Mouse (Mus musculus) bone marrow, adult 2 months (tissue): ENCODE measurements around the gene Hal. TPM values are rescaled to one million over a fixed set of nuclear protein-coding genes. Genes with fewer than 3 reads are reported as not detected.

ENCODE experiments used
- H3K27ac ChIP-seq: fragments of 200-500 bp; 2 replicates; pipeline ENCODE4 v1.5.1; 2012; ENCODE audit warnings: low read depth, mild to moderate bottlenecking, control low read depth, inconsistent platforms, low read length; ENCODE audit not compliant: control insufficient read depth, poor library complexity, insufficient read depth
- H3K4me1 ChIP-seq: fragments of 200-500 bp; 2 replicates; pipeline ENCODE4 v1.6.1; 2011; ENCODE audit warnings: low read length; ENCODE audit not compliant: control insufficient read depth, insufficient read depth
- H3K4me3 ChIP-seq: fragments of 200-500 bp; replicated peaks from 2 replicates; pipeline ENCODE3; 2011; ENCODE audit warnings: mild to moderate bottlenecking, low read depth, low read length, control low read depth; ENCODE audit not compliant: control insufficient read depth
- CTCF ChIP-seq: fragments of 200-500 bp; IDR thresholded peaks from 2 replicates; pipeline ENCODE4 v1.5.1; 2011; ENCODE audit warnings: low read length, control low read depth; ENCODE audit not compliant: control insufficient read depth, insufficient read depth
- POLR2A ChIP-seq: fragments of 200-500 bp; IDR thresholded peaks from 2 replicates; pipeline ENCODE4 v1.6.1; 2011; ENCODE audit warnings: low read depth, mild to moderate bottlenecking, control low read depth, low read length, borderline replicate concordance; ENCODE audit not compliant: control insufficient read depth
- WGBS: fragments of 180-500 bp; shearing (Covaris S2); methylation state at CpG from one replicate; pipeline ENCODE4 v1.1.7; 2018; 5-methylcytosine and 5-hydroxymethylcytosine counted together
- polyA plus RNA-seq: library from polyadenylated mRNA; stranded (reverse); fragments of >200 nt; gene quantifications from 2 replicates; pipeline ENCODE4 v1.2.4, GENCODE M21; 2011; ENCODE audit warnings: low replicate concordance; ENCODE audit not compliant: missing spikeins, insufficient read depth, insufficient read length

The Hal gene
- polyA plus RNA-seq, 1 experiment, result 6.1 TPM

GRCm38 (mm10) chr10:93519159-93519558 lies 30.6 kb downstream of the Hal start:
- no peak overlapping the region for H3K27ac ChIP-seq
- H3K4me3 ChIP-seq, result no peak overlapping the region
- H3K4me1 ChIP-seq, result no peaks in the 10 kb centered on the region; the same call in 1 of the 2 replicates
- 78% methylated on average over 8 of the region's 8 CpGs for WGBS
- TF ChIP-seq POLR2A, result no peak
- TF ChIP-seq CTCF, result no peak

- no peak overlapping the region for H3K4me3 ChIP-seq
- no peaks in the 10 kb centered on the region; the same call in 1 of the 2 replicates for H3K4me1 ChIP-seq
- no peak for TF ChIP-seq CTCF
- TF ChIP-seq POLR2A, result no peak
- H3K27ac ChIP-seq, result no peak overlapping the region
- WGBS, result 86% methylated on average over 5 of the region's 5 CpGs
These were observed 31.2 kb downstream of the Hal start for GRCm38 (mm10) chr10:93519756-93520155.

- no peaks in the 10 kb centered on the region; the same call in 1 of the 2 replicates for H3K4me1 ChIP-seq
- no peak overlapping the region for H3K27ac ChIP-seq
- WGBS, result 5% methylated on average over 4 of the region's 4 CpGs
- no peak overlapping the region for H3K4me3 ChIP-seq
- TF ChIP-seq CTCF (no peak), POLR2A (no peak)
These were observed 32.4 kb downstream of the Hal start for GRCm38 (mm10) chr10:93520994-93521393.

GRCm38 (mm10) chr10:93525329-93525728 lies 36.8 kb downstream of the Hal start:
- 82% methylated on average over 1 of the region's 1 CpGs for WGBS
- TF ChIP-seq CTCF (no peak), POLR2A (no peak)
- Histone ChIP-seq H3K4me3 (no peak overlapping the region), H3K27ac (no peak overlapping the region), H3K4me1 (no peaks in the 10 kb centered on the region; the same call in 1 of the 2 replicates)

- Histone ChIP-seq H3K4me3 (no peak overlapping the region), H3K27ac (no peak overlapping the region), H3K4me1 (peaks cover 6% of the 10 kb centered on the region)
- 74% methylated on average over 2 of the region's 2 CpGs for WGBS
- TF ChIP-seq CTCF (no peak), POLR2A (no peak)
These were observed 49.7 kb downstream of the Hal start for GRCm38 (mm10) chr10:93538287-93538686.

GRCm38 (mm10) chr10:93538818-93539217 lies 50.2 kb downstream of the Hal start:
- WGBS, result 91% methylated on average over 6 of the region's 6 CpGs
- Histone ChIP-seq H3K27ac (no peak overlapping the region), H3K4me3 (no peak overlapping the region), H3K4me1 (peaks cover 6% of the 10 kb centered on the region)
- TF ChIP-seq CTCF, result no peak
- TF ChIP-seq POLR2A, result no peak

GRCm38 (mm10) chr10:93539775-93540430 lies 51.3 kb downstream of the Hal start, which contains the start of gene Amdhd1:
Gene Amdhd1, minus strand, starts transcription at chr10:93540033.
- peak within 1 kb of the TSS; percentile 96 for H3K4me3 ChIP-seq
- peaks cover 6% of the 10 kb centered on the region for H3K4me1 ChIP-seq
- under 1% methylated on average over 35 of the region's 35 CpGs for WGBS
- TF ChIP-seq CTCF (peak; percentile 82), POLR2A (peak; percentile 62; the same call in 1 of the 2 replicates)
- peak within 1 kb of the TSS; percentile 46 for H3K27ac ChIP-seq

GRCm38 (mm10) chr10:93540431-93541210 lies 52.1 kb downstream of the Hal start, which contains the start of gene Ccdc38:
Gene Ccdc38, plus strand, starts transcription at chr10:93540632.
- peak within 1 kb of the TSS; percentile 46 for H3K27ac ChIP-seq
- WGBS, result 41% methylated on average over 17 of the region's 17 CpGs
- peak within 1 kb of the TSS; percentile 96 for H3K4me3 ChIP-seq
- no peak for TF ChIP-seq CTCF
- TF ChIP-seq POLR2A, result 0 out of 2 replicates have a peak, but pooled peaks have one; percentile 6
- H3K4me1 ChIP-seq, result peaks cover 6% of the 10 kb centered on the region
